Mouse (Mus musculus): Measurements from ENCODE around the gene Zfp217.

GRCm38 (mm10) chr2:170188721-170189120 is 40.8 kb upstream of the Zfp217 start:
- no peak for TF ChIP-seq CTCF (IDR thresholded peaks at IDR 0.05; ENCODE audit: low read depth)
- TF ChIP-seq EP300 (optimal IDR thresholded peaks at IDR 0.05): no peak
